7 mouse cellular contexts compared by ENCODE assay signal in the genomic region with DNA sequence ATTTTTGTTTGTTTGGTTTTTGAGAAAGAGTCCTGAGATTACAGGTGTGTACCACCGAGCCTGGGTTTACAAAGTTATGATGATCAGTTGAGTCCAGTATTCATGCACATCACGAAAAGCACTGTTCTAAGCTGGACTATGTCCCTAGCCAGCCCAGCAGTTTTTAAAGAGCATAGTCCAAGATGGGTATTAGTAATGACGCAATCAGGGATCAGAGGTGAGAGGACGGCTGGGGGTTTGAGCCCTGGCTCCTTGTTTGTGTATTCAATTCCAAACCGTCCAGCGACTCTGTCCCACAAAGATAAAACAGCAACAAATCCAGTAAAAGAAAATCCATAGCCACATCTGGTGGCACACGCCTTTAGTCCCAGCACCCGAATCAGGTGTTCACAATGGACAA. TPM values are rescaled to one million over a fixed set of nuclear protein-coding genes. Genes with fewer than 3 reads are reported as not detected.
DNase-seq lines count a peak whose midpoint lies in the region; ATAC-seq and TF ChIP-seq lines count a peak whose summit lies in the region.

No protein-coding gene starts in this region.

- ATAC-seq in hindbrain, embryonic 14.5 days (ENCODE audit: low FRiP score) = no peak
- ATAC-seq in hindbrain, postnatal 0 days = no peak
- ATAC-seq in embryonic facial prominence, embryonic 14.5 days (ENCODE audit: low read depth) = no peak
- ATAC-seq in kidney, embryonic 16.5 days (ENCODE audit: low FRiP score, low TSS enrichment) = no peak
- no peak for ATAC-seq in midbrain, embryonic 14.5 days (ENCODE audit: low FRiP score, low TSS enrichment)

- no peaks in the 10 kb centered on the region for H3K27me3 ChIP-seq in hindbrain, embryonic 14.5 days (ENCODE audit: control insufficient read depth, insufficient read depth, low read length)
- H3K27me3 ChIP-seq in hindbrain, postnatal 0 days (ENCODE audit: insufficient read depth, low read length) = no peaks in the 10 kb centered on the region
- H3K27me3 ChIP-seq in embryonic facial prominence, embryonic 14.5 days (replicated peaks; ENCODE audit: control insufficient read depth, insufficient read depth, low read length) = no peaks in the 10 kb centered on the region
- H3K27me3 ChIP-seq in kidney, embryonic 16.5 days (ENCODE audit: insufficient read depth, low read length) = no peaks in the 10 kb centered on the region
- H3K27me3 ChIP-seq in midbrain, embryonic 14.5 days (ENCODE audit: control insufficient read depth, insufficient read depth, low read length) = no peaks in the 10 kb centered on the region

- 0 out of 2 replicates have a peak, but pooled peaks cover 12% of the 10 kb centered on the region for H3K4me1 ChIP-seq in hindbrain, embryonic 14.5 days (replicated peaks; ENCODE audit: control insufficient read depth, insufficient read depth, low read length)
- peaks cover 8% of the 10 kb centered on the region; the same call in 1 of the 2 replicates for H3K4me1 ChIP-seq in hindbrain, postnatal 0 days (ENCODE audit: insufficient read depth, low read length)
- peaks cover 12% of the 10 kb centered on the region for H3K4me1 ChIP-seq in embryonic facial prominence, embryonic 14.5 days (ENCODE audit: control insufficient read depth, insufficient read depth, low read length)
- peaks cover 16% of the 10 kb centered on the region for H3K4me1 ChIP-seq in kidney, embryonic 16.5 days (ENCODE audit: insufficient read depth, low read length)
- peaks cover 10% of the 10 kb centered on the region for H3K4me1 ChIP-seq in midbrain, embryonic 14.5 days (ENCODE audit: control insufficient read depth, insufficient read depth, low read length)

- H3K9me3 ChIP-seq in hindbrain, embryonic 14.5 days (ENCODE audit: control insufficient read depth, low read length) = no peaks in the 10 kb centered on the region
- H3K9me3 ChIP-seq in hindbrain, postnatal 0 days (ENCODE audit: low read length) = no peaks in the 10 kb centered on the region
- H3K9me3 ChIP-seq in embryonic facial prominence, embryonic 14.5 days (ENCODE audit: control insufficient read depth, low read length) = no peaks in the 10 kb centered on the region
- no peaks in the 10 kb centered on the region for H3K9me3 ChIP-seq in kidney, embryonic 16.5 days (ENCODE audit: low read length)
- no peaks in the 10 kb centered on the region for H3K9me3 ChIP-seq in midbrain, embryonic 14.5 days (ENCODE audit: control insufficient read depth, low read length)

- peaks cover 8% of the 10 kb centered on the region for H3K36me3 ChIP-seq in hindbrain, embryonic 14.5 days (replicated peaks; ENCODE audit: control insufficient read depth, insufficient read depth)
- H3K36me3 ChIP-seq in hindbrain, postnatal 0 days (ENCODE audit: insufficient read depth, low read length) = peaks cover 6% of the 10 kb centered on the region
- peaks cover 9% of the 10 kb centered on the region for H3K36me3 ChIP-seq in embryonic facial prominence, embryonic 14.5 days (ENCODE audit: control insufficient read depth, insufficient read depth, low read length)
- H3K36me3 ChIP-seq in kidney, embryonic 16.5 days (ENCODE audit: insufficient read depth, low read length) = peaks cover 8% of the 10 kb centered on the region
- H3K36me3 ChIP-seq in midbrain, embryonic 14.5 days (ENCODE audit: control insufficient read depth, insufficient read depth, low read length) = peaks cover 10% of the 10 kb centered on the region

- DNase-seq in hindbrain, embryonic 14.5 days (ENCODE audit: low spot score) = no peak
- no peak for DNase-seq in hindbrain, postnatal 0 days (ENCODE audit: low spot score)
- no peak for DNase-seq in embryonic facial prominence, embryonic 14.5 days (ENCODE audit: low spot score)
- no peak for DNase-seq in midbrain, embryonic 14.5 days
- no peak for DNase-seq in retina, postnatal 1 day
- no peak for DNase-seq in spleen, adult 12 weeks (ENCODE audit: low spot score)

- H3K9ac ChIP-seq in hindbrain, embryonic 14.5 days = no peak overlapping the region
- no peak overlapping the region for H3K9ac ChIP-seq in hindbrain, postnatal 0 days (replicated peaks; ENCODE audit: low read length)
- H3K9ac ChIP-seq in embryonic facial prominence, embryonic 14.5 days (ENCODE audit: low read depth, low read length) = no peak overlapping the region
- H3K9ac ChIP-seq in kidney, embryonic 16.5 days (replicated peaks; ENCODE audit: low read length) = no peak overlapping the region
- H3K9ac ChIP-seq in midbrain, embryonic 14.5 days (replicated peaks; ENCODE audit: low read length) = no peak overlapping the region

- TF ChIP-seq CTCF in hindbrain, postnatal 0 days (IDR thresholded peaks at IDR 0.05; ENCODE audit: low read depth) = no peak

- H3K4me2 ChIP-seq in hindbrain, embryonic 14.5 days (replicated peaks) = peak overlapping the region; percentile 58
- no peak overlapping the region for H3K4me2 ChIP-seq in hindbrain, postnatal 0 days (ENCODE audit: low read depth, low read length)
- H3K4me2 ChIP-seq in embryonic facial prominence, embryonic 14.5 days (ENCODE audit: low read depth, low read length) = peak overlapping the region; percentile 64
- H3K4me2 ChIP-seq in kidney, embryonic 16.5 days (replicated peaks; ENCODE audit: low read depth, low read length) = peak overlapping the region; percentile 61
- no peak overlapping the region for H3K4me2 ChIP-seq in midbrain, embryonic 14.5 days (ENCODE audit: low read length)

- H3K27ac ChIP-seq in hindbrain, embryonic 14.5 days = no peak overlapping the region
- no peak overlapping the region for H3K27ac ChIP-seq in hindbrain, postnatal 0 days
- no peak overlapping the region for H3K27ac ChIP-seq in embryonic facial prominence, embryonic 14.5 days (replicated peaks; ENCODE audit: low read depth, low read length)
- H3K27ac ChIP-seq in kidney, embryonic 16.5 days (ENCODE audit: low read length) = peak overlapping the region; percentile 87; the same call in 1 of the 2 replicates
- H3K27ac ChIP-seq in midbrain, embryonic 14.5 days (replicated peaks; ENCODE audit: low read depth, low read length) = no peak overlapping the region

- whole genome bisulfite sequencing in hindbrain, embryonic 14.5 days = 90% methylated on average over 8 of the region's 8 CpGs
- WGBS in hindbrain, postnatal 0 days = 80% methylated on average over 8 of the region's 8 CpGs
- 72% methylated on average over 8 of the region's 8 CpGs for WGBS in embryonic facial prominence, embryonic 14.5 days
- whole genome bisulfite sequencing in kidney, embryonic 16.5 days = 88% methylated on average over 8 of the region's 8 CpGs
- 85% methylated on average over 8 of the region's 8 CpGs for WGBS in midbrain, embryonic 14.5 days

- H3K4me3 ChIP-seq in hindbrain, embryonic 14.5 days (replicated peaks; ENCODE audit: low read length) = no peak overlapping the region
- H3K4me3 ChIP-seq in hindbrain, postnatal 0 days (ENCODE audit: low read length) = no peak overlapping the region
- no peak overlapping the region for H3K4me3 ChIP-seq in embryonic facial prominence, embryonic 14.5 days (ENCODE audit: low read depth, low read length)
- no peak overlapping the region for H3K4me3 ChIP-seq in kidney, embryonic 16.5 days (ENCODE audit: low read length)
- peak overlapping the region; percentile 44; the same call in 1 of the 2 replicates for H3K4me3 ChIP-seq in midbrain, embryonic 14.5 days (replicated peaks; ENCODE audit: low read depth, low read length)

RNA-seq across cellular contexts. Expression of a gene that starts 1.4 kb away (rescaled TPM):
- polyA plus RNA-seq in hindbrain, embryonic 14.5 days (2014; fragmentation: Nextera tagmentation; extraction: Ambion mirVana) = 164 and 183 TPM in 2 replicates
- total RNA-seq in hindbrain, postnatal 0 days (2014; rRNA removed) = 146 and 171 TPM in 2 replicates
- 206 and 234 TPM in 2 replicates for polyA plus RNA-seq in hindbrain, postnatal 0 days (2015; fragmentation: Nextera tagmentation; extraction: Ambion mirVana)
- 69.0 and 74.9 TPM in 2 replicates for polyA plus RNA-seq in embryonic facial prominence, embryonic 14.5 days (2014; fragmentation: Nextera tagmentation; extraction: Ambion mirVana)
- polyA plus RNA-seq in kidney, embryonic 16.5 days (2015; fragmentation: Nextera tagmentation; extraction: Ambion mirVana) = 99.4 and 123 TPM in 2 replicates
- polyA plus RNA-seq in midbrain, embryonic 14.5 days (2014; fragmentation: Nextera tagmentation; extraction: Ambion mirVana) = 152 and 160 TPM in 2 replicates

RNA-seq across cellular contexts. Expression of a gene that starts 10.4 kb away (rescaled TPM):
- polyA plus RNA-seq in hindbrain, embryonic 14.5 days (2014; fragmentation: Nextera tagmentation; extraction: Ambion mirVana) = 0.75 and 0.83 TPM in 2 replicates
- 0.65 and 1.3 TPM in 2 replicates for total RNA-seq in hindbrain, postnatal 0 days (2014; rRNA removed)
- polyA plus RNA-seq in hindbrain, postnatal 0 days (2015; fragmentation: Nextera tagmentation; extraction: Ambion mirVana) = 0.65 and 0.96 TPM in 2 replicates
- polyA plus RNA-seq in embryonic facial prominence, embryonic 14.5 days (2014; fragmentation: Nextera tagmentation; extraction: Ambion mirVana) = 2.0 and 2.6 TPM in 2 replicates
- polyA plus RNA-seq in kidney, embryonic 16.5 days (2015; fragmentation: Nextera tagmentation; extraction: Ambion mirVana) = 1.00 and 1.4 TPM in 2 replicates
- polyA plus RNA-seq in midbrain, embryonic 14.5 days (2014; fragmentation: Nextera tagmentation; extraction: Ambion mirVana) = 1.1 and 1.5 TPM in 2 replicates

RNA-seq across cellular contexts. Expression of a gene that starts 38.8 kb away (rescaled TPM):
- 9.4 and 10.6 TPM in 2 replicates for polyA plus RNA-seq in hindbrain, embryonic 14.5 days (2014; fragmentation: Nextera tagmentation; extraction: Ambion mirVana)
- total RNA-seq in hindbrain, postnatal 0 days (2014; rRNA removed) = 14.2 and 17.0 TPM in 2 replicates
- 9.5 and 10.1 TPM in 2 replicates for polyA plus RNA-seq in hindbrain, postnatal 0 days (2015; fragmentation: Nextera tagmentation; extraction: Ambion mirVana)
- polyA plus RNA-seq in embryonic facial prominence, embryonic 14.5 days (2014; fragmentation: Nextera tagmentation; extraction: Ambion mirVana) = 25.6 and 29.0 TPM in 2 replicates
- polyA plus RNA-seq in kidney, embryonic 16.5 days (2015; fragmentation: Nextera tagmentation; extraction: Ambion mirVana) = 23.9 and 31.2 TPM in 2 replicates
- polyA plus RNA-seq in midbrain, embryonic 14.5 days (2014; fragmentation: Nextera tagmentation; extraction: Ambion mirVana) = 5.2 and 5.3 TPM in 2 replicates

RNA-seq across cellular contexts. Expression of a gene that starts 42.7 kb away (rescaled TPM):
- 2.7 and 2.9 TPM in 2 replicates for polyA plus RNA-seq in hindbrain, embryonic 14.5 days (2014; fragmentation: Nextera tagmentation; extraction: Ambion mirVana)
- total RNA-seq in hindbrain, postnatal 0 days (2014; rRNA removed) = 8.2 and 9.6 TPM in 2 replicates
- polyA plus RNA-seq in hindbrain, postnatal 0 days (2015; fragmentation: Nextera tagmentation; extraction: Ambion mirVana) = 2.4 TPM in 2 replicates
- 2.9 and 3.2 TPM in 2 replicates for polyA plus RNA-seq in embryonic facial prominence, embryonic 14.5 days (2014; fragmentation: Nextera tagmentation; extraction: Ambion mirVana)
- 4.9 and 6.3 TPM in 2 replicates for polyA plus RNA-seq in kidney, embryonic 16.5 days (2015; fragmentation: Nextera tagmentation; extraction: Ambion mirVana)
- 1.6 and 2.0 TPM in 2 replicates for polyA plus RNA-seq in midbrain, embryonic 14.5 days (2014; fragmentation: Nextera tagmentation; extraction: Ambion mirVana)

RNA-seq across cellular contexts. Expression of a gene that starts 50.5 kb away (rescaled TPM):
- 79.4 and 83.1 TPM in 2 replicates for polyA plus RNA-seq in hindbrain, embryonic 14.5 days (2014; fragmentation: Nextera tagmentation; extraction: Ambion mirVana)
- 83.9 and 94.0 TPM in 2 replicates for total RNA-seq in hindbrain, postnatal 0 days (2014; rRNA removed)
- 71.9 and 73.3 TPM in 2 replicates for polyA plus RNA-seq in hindbrain, postnatal 0 days (2015; fragmentation: Nextera tagmentation; extraction: Ambion mirVana)
- 76.4 and 81.3 TPM in 2 replicates for polyA plus RNA-seq in embryonic facial prominence, embryonic 14.5 days (2014; fragmentation: Nextera tagmentation; extraction: Ambion mirVana)
- polyA plus RNA-seq in kidney, embryonic 16.5 days (2015; fragmentation: Nextera tagmentation; extraction: Ambion mirVana) = 119 and 120 TPM in 2 replicates
- 72.5 and 81.4 TPM in 2 replicates for polyA plus RNA-seq in midbrain, embryonic 14.5 days (2014; fragmentation: Nextera tagmentation; extraction: Ambion mirVana)

Comparison
In these comparisons a context has a peak if more than half of its experiments do, and no peak if none do; other contexts are left out.
1. H3K4me2 ChIP-seq: peak in hindbrain, embryonic 14.5 days (single experiment), embryonic facial prominence, embryonic 14.5 days (single experiment) and kidney, embryonic 16.5 days (single experiment); none in hindbrain, postnatal 0 days (single experiment) and midbrain, embryonic 14.5 days (single experiment).